Mouse (Mus musculus): Measurements from ENCODE around the gene Aco1. TPM values are rescaled to one million over a fixed set of nuclear protein-coding genes. Genes with fewer than 3 reads are reported as not detected.

Gene Aco1
- polyA plus RNA-seq, 1 experiment, result 28.7 TPM

GRCm38 (mm10) chr4:40202205-40202604 is 59.3 kb downstream of the Aco1 start:
- Histone ChIP-seq H3K27ac (ENCODE audit: insufficient read depth, low read length) (no peak overlapping the region), H3K4me1 (ENCODE audit: control insufficient read depth, insufficient read depth, low read length) (no peaks in the 10 kb centered on the region), H3K4me3 (ENCODE audit: insufficient read depth, low read length) (no peak overlapping the region)
- TF ChIP-seq CTCF (IDR thresholded peaks at IDR 0.05; ENCODE audit: extremely low read depth, insufficient read depth, low read length) (no peak), POLR2A (IDR thresholded peaks at IDR 0.05; ENCODE audit: extremely low read depth, insufficient read depth, low read length) (no peak)

GRCm38 (mm10) chr4:40204374-40204773 is 61.5 kb downstream of the Aco1 start:
- H3K4me3 ChIP-seq (ENCODE audit: insufficient read depth, low read length), result no peak overlapping the region
- H3K4me1 ChIP-seq (ENCODE audit: control insufficient read depth, insufficient read depth, low read length), result no peaks in the 10 kb centered on the region
- no peak for TF ChIP-seq POLR2A (IDR thresholded peaks at IDR 0.05; ENCODE audit: extremely low read depth, insufficient read depth, low read length)
- no peak for TF ChIP-seq CTCF (IDR thresholded peaks at IDR 0.05; ENCODE audit: extremely low read depth, insufficient read depth, low read length)
- H3K27ac ChIP-seq (ENCODE audit: insufficient read depth, low read length), result no peak overlapping the region

GRCm38 (mm10) chr4:40205231-40205903 is 62.5 kb downstream of the Aco1 start:
- no peak for TF ChIP-seq POLR2A (IDR thresholded peaks at IDR 0.05; ENCODE audit: extremely low read depth, insufficient read depth, low read length)
- Histone ChIP-seq H3K4me1 (ENCODE audit: control insufficient read depth, insufficient read depth, low read length) (no peaks in the 10 kb centered on the region), H3K27ac (ENCODE audit: insufficient read depth, low read length) (no peak overlapping the region), H3K4me3 (ENCODE audit: insufficient read depth, low read length) (no peak overlapping the region)

GRCm38 (mm10) chr4:40207701-40208100 is 64.8 kb downstream of the Aco1 start:
- Histone ChIP-seq H3K4me3 (ENCODE audit: insufficient read depth, low read length) (no peak overlapping the region), H3K27ac (ENCODE audit: insufficient read depth, low read length) (no peak overlapping the region), H3K4me1 (ENCODE audit: control insufficient read depth, insufficient read depth, low read length) (no peaks in the 10 kb centered on the region)
- TF ChIP-seq CTCF (IDR thresholded peaks at IDR 0.05; ENCODE audit: extremely low read depth, insufficient read depth, low read length) (no peak), POLR2A (IDR thresholded peaks at IDR 0.05; ENCODE audit: extremely low read depth, insufficient read depth, low read length) (no peak)

GRCm38 (mm10) chr4:40212177-40212576 is 69.3 kb downstream of the Aco1 start:
- no peak for TF ChIP-seq POLR2A (IDR thresholded peaks at IDR 0.05; ENCODE audit: extremely low read depth, insufficient read depth, low read length)
- no peak for TF ChIP-seq CTCF (IDR thresholded peaks at IDR 0.05; ENCODE audit: extremely low read depth, insufficient read depth, low read length)
- Histone ChIP-seq H3K4me1 (ENCODE audit: control insufficient read depth, insufficient read depth, low read length) (no peaks in the 10 kb centered on the region), H3K27ac (ENCODE audit: insufficient read depth, low read length) (no peak overlapping the region), H3K4me3 (ENCODE audit: insufficient read depth, low read length) (no peak overlapping the region)

- TF ChIP-seq POLR2A (IDR thresholded peaks at IDR 0.05; ENCODE audit: extremely low read depth, insufficient read depth, low read length) (no peak), CTCF (IDR thresholded peaks at IDR 0.05; ENCODE audit: extremely low read depth, insufficient read depth, low read length) (no peak)
- no peak overlapping the region for H3K4me3 ChIP-seq (ENCODE audit: insufficient read depth, low read length)
These were observed 75.0 kb downstream of the Aco1 start for GRCm38 (mm10) chr4:40217910-40218309.

GRCm38 (mm10) chr4:40218382-40218781 is 75.5 kb downstream of the Aco1 start:
- TF ChIP-seq CTCF (IDR thresholded peaks at IDR 0.05; ENCODE audit: extremely low read depth, insufficient read depth, low read length) (peak; percentile 26; the same call in 1 of the 2 replicates), POLR2A (IDR thresholded peaks at IDR 0.05; ENCODE audit: extremely low read depth, insufficient read depth, low read length) (no peak)
- Histone ChIP-seq H3K4me3 (ENCODE audit: insufficient read depth, low read length) (no peak overlapping the region), H3K27ac (ENCODE audit: insufficient read depth, low read length) (no peak overlapping the region), H3K4me1 (ENCODE audit: control insufficient read depth, insufficient read depth, low read length) (no peaks in the 10 kb centered on the region)

More at GRCm38 (mm10) chr4:40217910-40218309, 75.0 kb downstream of the Aco1 start:
- Histone ChIP-seq H3K27ac (ENCODE audit: insufficient read depth, low read length) (no peak overlapping the region), H3K4me1 (ENCODE audit: control insufficient read depth, insufficient read depth, low read length) (no peaks in the 10 kb centered on the region)

- no peaks in the 10 kb centered on the region for H3K4me1 ChIP-seq (ENCODE audit: control insufficient read depth, insufficient read depth, low read length)
- no peak overlapping the region for H3K27ac ChIP-seq (ENCODE audit: insufficient read depth, low read length)
- H3K4me3 ChIP-seq (ENCODE audit: insufficient read depth, low read length), result no peak overlapping the region
- no peak for TF ChIP-seq CTCF (IDR thresholded peaks at IDR 0.05; ENCODE audit: extremely low read depth, insufficient read depth, low read length)
- no peak for TF ChIP-seq POLR2A (IDR thresholded peaks at IDR 0.05; ENCODE audit: extremely low read depth, insufficient read depth, low read length)
These were observed 77.6 kb downstream of the Aco1 start for GRCm38 (mm10) chr4:40220437-40220836.

GRCm38 (mm10) chr4:40221004-40221760 is 78.3 kb downstream of the Aco1 start:
- TF ChIP-seq POLR2A (IDR thresholded peaks at IDR 0.05; ENCODE audit: extremely low read depth, insufficient read depth, low read length) (no peak), CTCF (IDR thresholded peaks at IDR 0.05; ENCODE audit: extremely low read depth, insufficient read depth, low read length) (no peak)
- Histone ChIP-seq H3K4me1 (ENCODE audit: control insufficient read depth, insufficient read depth, low read length) (no peaks in the 10 kb centered on the region), H3K27ac (ENCODE audit: insufficient read depth, low read length) (no peak overlapping the region), H3K4me3 (ENCODE audit: insufficient read depth, low read length) (no peak overlapping the region)

All from cortical plate, adult 2 months (tissue).